Mouse (Mus musculus) forebrain, embryonic 13.5 days (tissue): ENCODE results near the gene Gm11555. TPM values are rescaled to one million over a fixed set of nuclear protein-coding genes. Genes with fewer than 3 reads are reported as not detected.
"Not testable (repeated sequence)": the region's sequence is repeated elsewhere in the genome, so short reads cannot be mapped to it uniquely, and the experiment has no call there.

ENCODE experiments used
- ATAC-seq: fragments of 200-750 bp; cut with Nextera tagmentation; 2 replicates; pipeline ENCODE4 v1.8.0; 2017
- H3K27ac ChIP-seq: fragments of 300-500 bp; sonication (generic); 2 replicates; pipeline ENCODE4 v1.5.1; 2015; ENCODE audit warnings: inconsistent platforms, mild to moderate bottlenecking, moderate library complexity
- H3K27me3 ChIP-seq: fragments of 300-500 bp; sonication (generic); 2 replicates; pipeline ENCODE4 v1.6.1; 2015; ENCODE audit warnings: mild to moderate bottlenecking, inconsistent platforms
- H3K36me3 ChIP-seq: fragments of 300-500 bp; sonication (generic); 2 replicates; pipeline ENCODE4 v1.6.1; 2015; ENCODE audit warnings: mild to moderate bottlenecking, inconsistent platforms; ENCODE audit not compliant: poor library complexity, severe bottlenecking
- H3K4me1 ChIP-seq: fragments of 300-500 bp; sonication (generic); 2 replicates; pipeline ENCODE4 v1.6.1; 2015; ENCODE audit warnings: inconsistent platforms
- H3K4me2 ChIP-seq: fragments of 300-500 bp; sonication (generic); 2 replicates; pipeline ENCODE4 v1.6.1; 2015; ENCODE audit warnings: inconsistent platforms, mild to moderate bottlenecking, moderate library complexity
- H3K4me3 ChIP-seq: fragments of 300-500 bp; sonication (generic); 2 replicates; pipeline ENCODE4 v1.5.1; 2015; ENCODE audit warnings: mild to moderate bottlenecking, inconsistent platforms
- H3K9ac ChIP-seq: fragments of 300-500 bp; sonication (generic); 2 replicates; pipeline ENCODE4 v1.6.1; 2015; ENCODE audit warnings: mild to moderate bottlenecking, inconsistent platforms
- H3K9me3 ChIP-seq: fragments of 300-500 bp; sonication (generic); replicated peaks from 2 replicates; pipeline ENCODE4 v1.6.1; 2016; ENCODE audit warnings: inconsistent platforms
- WGBS: fragments of 180-500 bp; shearing (Covaris S2); methylation state at CpG from one replicate; pipeline ENCODE4 v1.1.7; 2015; 5-methylcytosine and 5-hydroxymethylcytosine counted together
- polyA plus RNA-seq: library from polyadenylated mRNA; unstranded; fragments of >200 nt; fragmentation: Nextera tagmentation; extraction: Ambion mirVana; gene quantifications from 2 replicates; pipeline ENCODE4 v1.2.1, GENCODE M21; 2015

Gm11555 gene
- not detected in 2 replicates for polyA plus RNA-seq

DNA sequence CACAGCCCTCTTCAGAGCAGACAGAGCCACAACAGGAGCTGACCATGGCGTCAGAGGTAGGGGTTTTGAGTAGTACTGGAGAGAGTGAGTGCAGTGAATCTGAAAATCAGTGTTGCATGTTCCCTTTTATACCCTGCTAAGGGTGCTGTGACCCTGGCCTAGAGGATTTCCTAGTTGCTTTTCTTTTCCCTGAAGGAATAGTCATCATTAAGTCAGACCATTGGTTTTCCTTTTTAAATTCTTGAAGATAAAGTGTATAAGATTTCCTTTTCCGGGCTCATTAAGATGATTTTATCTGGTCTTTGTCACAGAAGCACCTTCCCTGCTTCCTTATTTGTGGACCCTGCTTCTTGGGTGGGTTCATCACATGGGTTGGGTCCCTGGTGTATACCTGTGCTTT lies at the start of gene Gm11555:
Gm11555 (minus strand) TSS at position 101 of the 400 bp plus-strand sequence.
- Histone ChIP-seq H3K27ac (no peak within 1 kb of the TSS), H3K9me3 (no peaks in the 10 kb centered on the region), H3K4me1 (no peaks in the 10 kb centered on the region), H3K4me2 (no peak within 1 kb of the TSS), H3K4me3 (no peak within 1 kb of the TSS), H3K9ac (no peak within 1 kb of the TSS), H3K27me3 (no peaks in the 10 kb centered on the region), H3K36me3 (no peaks in the 10 kb centered on the region)
- 88% methylated on average over 2 of the region's 2 CpGs for WGBS
- ATAC-seq = no peak

DNA sequence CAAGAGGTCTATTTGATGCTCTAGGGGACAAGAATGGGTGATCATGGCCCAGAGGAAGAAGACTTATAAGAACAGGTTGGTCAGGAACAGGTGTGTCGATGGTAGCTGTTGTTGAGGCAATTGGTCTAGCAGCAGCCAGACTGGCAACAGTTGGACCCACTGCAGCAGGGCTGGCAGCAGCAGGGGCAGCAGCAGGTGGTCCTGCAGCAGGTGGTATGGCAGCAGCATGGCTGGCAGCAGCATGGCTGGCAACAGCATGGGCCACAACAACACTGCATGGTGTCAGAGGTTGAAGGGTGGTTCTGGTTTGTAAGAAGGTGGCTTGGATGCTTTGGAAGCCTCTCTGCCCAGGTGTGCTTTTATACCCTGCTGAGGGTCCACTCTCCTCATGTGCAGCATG lies 40.4 kb upstream of the Gm11555 start, which contains the start of gene Gm14190:
Gm14190 (minus strand) TSS at position 278 of the 400 bp plus-strand sequence.
- Histone ChIP-seq H3K9me3 (no peaks in the 10 kb centered on the region), H3K4me3 (no peak within 1 kb of the TSS), H3K36me3 (no peaks in the 10 kb centered on the region), H3K9ac (no peak within 1 kb of the TSS), H3K27ac (no peak within 1 kb of the TSS), H3K4me2 (no peak within 1 kb of the TSS), H3K4me1 (no peaks in the 10 kb centered on the region), H3K27me3 (no peaks in the 10 kb centered on the region)
- ATAC-seq = no peak
- WGBS = 95% methylated on average over 1 of the region's 1 CpGs

DNA sequence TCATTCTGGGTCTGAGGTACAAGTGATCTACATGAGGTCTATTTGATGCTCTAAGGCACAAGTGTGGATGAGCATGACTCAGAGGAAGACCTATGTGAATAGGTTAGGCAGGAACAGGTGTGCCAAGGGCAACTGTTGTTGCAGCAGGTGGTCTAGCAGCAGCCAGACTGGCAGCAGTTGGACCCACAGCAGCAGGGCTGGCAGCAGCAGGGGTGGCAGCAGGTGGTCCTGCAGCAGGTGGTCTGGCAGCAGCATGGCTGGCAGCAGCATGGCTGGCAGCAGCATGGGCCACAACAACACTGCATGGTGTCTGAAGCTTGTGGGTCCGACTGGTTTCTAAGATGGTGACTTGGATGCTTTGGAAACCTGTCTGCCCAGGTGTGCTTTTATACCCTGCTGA lies 35.2 kb upstream of the Gm11555 start:
- 86% methylated on average over 1 of the region's 1 CpGs for WGBS
- ATAC-seq, H3K9ac ChIP-seq, H3K4me2 ChIP-seq, H3K27ac ChIP-seq, H3K9me3 ChIP-seq, H3K4me1 ChIP-seq, H3K36me3 ChIP-seq, H3K27me3 ChIP-seq, H3K4me3 ChIP-seq: not testable (repeated sequence)

DNA sequence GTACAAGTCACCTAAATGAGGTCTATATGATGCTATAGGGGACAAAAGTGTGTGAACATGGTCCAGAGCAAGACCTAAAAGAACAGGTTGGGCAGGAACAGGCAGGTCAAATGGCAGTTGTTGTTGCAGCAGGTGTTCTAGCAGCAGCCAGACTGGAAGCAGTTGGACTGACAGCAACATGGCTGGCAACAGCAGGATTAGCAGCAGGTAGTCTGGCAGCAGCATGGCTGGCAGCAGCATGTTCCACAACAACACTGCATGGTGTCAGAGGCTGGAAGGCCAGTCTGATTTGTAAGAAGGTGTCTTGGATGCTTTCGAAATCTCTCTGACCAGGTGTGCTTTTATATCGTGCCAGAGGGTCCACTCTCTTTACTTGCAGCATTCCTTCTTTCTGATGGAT lies 33.4 kb upstream of the Gm11555 start:
- no peak for ATAC-seq
- WGBS = 83% methylated on average over 2 of the region's 2 CpGs
- Histone ChIP-seq H3K27me3 (no peaks in the 10 kb centered on the region), H3K4me1 (no peaks in the 10 kb centered on the region), H3K4me2 (no peak overlapping the region), H3K36me3 (no peaks in the 10 kb centered on the region), H3K27ac (no peak overlapping the region), H3K9me3 (no peaks in the 10 kb centered on the region), H3K4me3 (no peak overlapping the region), H3K9ac (no peak overlapping the region)

DNA sequence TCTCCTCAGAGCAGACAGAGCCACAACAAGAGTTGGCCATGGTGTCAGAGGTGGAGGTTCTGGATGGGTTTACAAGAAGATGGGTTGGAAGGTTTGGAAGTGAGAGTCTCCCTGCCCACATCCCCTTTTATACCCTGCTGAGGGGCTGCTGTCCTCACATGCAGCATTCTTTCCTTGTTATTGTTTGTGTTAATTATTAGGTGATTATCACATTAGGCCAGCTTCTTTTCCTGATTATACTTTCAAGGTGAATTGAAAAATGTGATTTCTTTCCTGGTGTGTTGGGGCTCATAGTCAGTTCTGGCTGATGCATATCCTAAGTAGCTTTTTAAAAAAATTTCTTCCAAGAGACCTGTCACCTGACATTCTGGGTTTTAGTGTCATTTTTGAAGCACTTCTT lies 15.8 kb upstream of the Gm11555 start, which contains the start of gene Krtap4-6:
Krtap4-6 (minus strand) TSS at position 101 of the 400 bp plus-strand sequence.
- ATAC-seq = no peak
- no peaks in the 10 kb centered on the region for H3K9me3 ChIP-seq
- no peaks in the 10 kb centered on the region for H3K27me3 ChIP-seq
- no peaks in the 10 kb centered on the region for H3K4me1 ChIP-seq
- H3K9ac ChIP-seq = no peak within 1 kb of the TSS
- no peak within 1 kb of the TSS for H3K27ac ChIP-seq
- H3K36me3 ChIP-seq = no peaks in the 10 kb centered on the region
- no peak within 1 kb of the TSS for H3K4me2 ChIP-seq
- no peak within 1 kb of the TSS for H3K4me3 ChIP-seq

DNA sequence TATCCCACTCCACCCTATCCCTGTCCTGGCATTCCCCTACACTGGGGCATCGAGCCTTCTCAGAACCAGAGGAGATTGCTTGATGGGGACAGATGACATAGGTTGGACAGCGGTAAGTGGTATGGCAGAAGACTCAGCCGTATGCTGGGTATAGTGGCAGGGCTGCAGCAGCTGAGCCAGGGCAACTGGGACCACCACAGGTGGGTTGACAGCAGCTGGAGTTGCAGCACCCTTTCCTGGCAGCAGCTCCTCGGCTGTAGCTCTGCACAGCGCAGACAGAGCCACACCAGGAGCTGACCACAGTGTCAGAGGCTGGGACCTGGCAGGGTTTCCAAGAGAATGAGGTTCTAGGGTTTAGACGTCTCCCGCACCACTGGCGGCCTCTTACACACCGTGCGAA lies 12.8 kb upstream of the Gm11555 start:
- H3K9me3 ChIP-seq = no peaks in the 10 kb centered on the region
- no peaks in the 10 kb centered on the region for H3K4me1 ChIP-seq
- H3K4me3 ChIP-seq = no peak overlapping the region
- no peak overlapping the region for H3K27ac ChIP-seq
- no peak overlapping the region for H3K9ac ChIP-seq
- H3K4me2 ChIP-seq = no peak overlapping the region
- H3K36me3 ChIP-seq = no peaks in the 10 kb centered on the region
- 93% methylated on average over 10 of the region's 10 CpGs for WGBS
- no peak for ATAC-seq
- H3K27me3 ChIP-seq = no peaks in the 10 kb centered on the region

DNA sequence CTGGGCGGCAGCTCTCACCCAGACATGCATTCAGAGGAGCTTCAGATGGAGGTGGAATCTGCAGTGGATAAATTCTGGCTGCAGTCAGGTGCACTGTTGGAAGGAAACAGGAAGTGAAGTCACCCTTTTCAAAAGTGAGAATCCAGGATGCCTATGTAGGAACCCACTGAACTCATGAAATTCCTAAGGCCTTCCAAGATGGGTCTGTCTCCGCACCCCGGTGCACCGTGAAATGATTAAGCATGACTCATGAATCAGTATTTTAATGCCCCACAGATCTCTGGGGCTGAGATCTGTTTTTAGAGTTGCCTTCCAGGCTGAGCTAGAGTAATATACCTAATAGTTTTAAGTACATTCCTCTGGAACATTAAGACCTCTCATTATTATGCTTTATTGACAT lies 9.2 kb upstream of the Gm11555 start:
- H3K36me3 ChIP-seq = no peaks in the 10 kb centered on the region
- H3K27ac ChIP-seq = no peak overlapping the region
- no peak overlapping the region for H3K4me2 ChIP-seq
- WGBS = 89% methylated on average over 4 of the region's 4 CpGs
- H3K4me3 ChIP-seq = no peak overlapping the region
- H3K9ac ChIP-seq = no peak overlapping the region
- no peaks in the 10 kb centered on the region for H3K9me3 ChIP-seq
- no peaks in the 10 kb centered on the region for H3K4me1 ChIP-seq
- no peak for ATAC-seq
- no peaks in the 10 kb centered on the region for H3K27me3 ChIP-seq

DNA sequence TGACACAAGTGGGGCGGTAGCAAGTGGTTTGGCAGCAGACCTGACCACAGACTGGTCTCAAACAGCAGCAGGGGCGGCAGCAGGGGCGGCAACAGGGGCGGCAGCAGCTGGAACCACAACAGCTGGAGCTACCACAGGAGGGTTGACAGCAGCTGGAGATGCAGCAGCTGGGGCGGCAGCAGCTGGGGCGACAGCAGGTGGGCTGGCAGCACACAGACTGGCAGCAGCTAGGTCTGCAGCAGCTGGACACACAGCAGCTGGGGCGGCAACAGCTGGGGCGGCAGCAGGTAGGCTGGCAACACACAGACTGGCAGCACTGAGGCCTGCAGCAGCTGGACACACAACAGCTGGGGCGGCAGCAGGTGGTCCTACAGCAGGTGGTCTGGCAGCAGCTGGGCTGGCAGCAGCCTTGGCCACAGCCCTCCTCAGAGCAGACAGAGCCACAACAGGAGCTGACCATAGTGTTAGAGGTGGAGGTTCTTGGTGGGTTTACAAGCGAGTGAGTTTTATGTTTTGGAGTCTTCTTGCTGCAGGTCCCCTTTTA lies 8.5 kb upstream of the Gm11555 start, which contains the start of gene Gm11563:
Gm11563 (minus strand) TSS at position 494 of the 544 bp plus-strand sequence.
- ATAC-seq, H3K36me3 ChIP-seq, H3K4me2 ChIP-seq, H3K4me3 ChIP-seq, H3K9ac ChIP-seq, H3K9me3 ChIP-seq, H3K4me1 ChIP-seq, H3K27me3 ChIP-seq, H3K27ac ChIP-seq: not testable (repeated sequence)
- 68% methylated on average over 10 of the region's 10 CpGs for WGBS

DNA sequence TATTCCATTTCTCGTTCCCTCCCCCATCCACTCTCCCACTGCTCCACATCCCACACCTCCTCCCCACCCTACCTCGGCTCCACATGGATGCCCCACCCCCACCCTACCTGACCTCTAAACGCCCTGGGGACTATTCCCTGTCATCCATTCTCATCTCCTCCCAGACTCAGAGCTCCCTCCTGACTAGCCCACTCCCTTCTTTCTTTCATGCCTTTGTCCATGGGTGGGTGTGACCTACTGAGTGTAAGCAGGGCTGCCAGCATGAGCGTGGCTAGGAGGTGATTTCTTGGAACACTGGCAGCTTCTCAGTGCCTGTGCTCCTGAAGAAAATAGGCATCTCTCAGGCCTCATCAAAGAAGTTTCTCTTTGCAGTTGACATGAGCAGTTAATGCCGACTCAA lies 7.0 kb upstream of the Gm11555 start:
- Histone ChIP-seq H3K4me1 (no peaks in the 10 kb centered on the region), H3K27me3 (no peaks in the 10 kb centered on the region), H3K27ac (no peak overlapping the region), H3K36me3 (no peaks in the 10 kb centered on the region), H3K9ac (no peak overlapping the region), H3K9me3 (no peaks in the 10 kb centered on the region), H3K4me3 (no peak overlapping the region), H3K4me2 (no peak overlapping the region)
- ATAC-seq = no peak
- 47% methylated on average over 5 of the region's 5 CpGs for WGBS

DNA sequence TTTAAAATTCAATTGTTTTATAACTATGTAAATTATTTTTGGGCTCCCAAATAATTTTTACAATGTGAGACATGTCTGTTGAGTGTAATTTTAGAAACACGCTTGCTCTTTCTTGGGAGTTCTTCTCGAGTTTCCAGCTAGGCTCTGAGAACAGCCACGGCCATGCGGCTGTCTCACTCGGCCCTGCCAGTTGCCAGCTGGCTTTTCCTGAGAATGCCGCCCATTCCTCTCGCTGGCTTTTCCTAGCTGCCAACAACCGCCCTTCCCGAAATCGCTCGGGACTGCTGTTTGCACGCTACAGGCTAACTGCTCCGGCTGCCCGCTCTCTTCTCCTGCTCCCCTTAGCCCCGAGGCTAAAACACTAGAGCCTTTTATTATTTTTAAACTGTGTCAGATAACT lies 3.6 kb downstream of the Gm11555 start:
- Histone ChIP-seq H3K4me3 (no peak overlapping the region), H3K27me3 (no peaks in the 10 kb centered on the region), H3K9me3 (no peaks in the 10 kb centered on the region), H3K4me1 (no peaks in the 10 kb centered on the region), H3K9ac (no peak overlapping the region), H3K36me3 (no peaks in the 10 kb centered on the region), H3K27ac (no peak overlapping the region), H3K4me2 (no peak overlapping the region)
- WGBS = 89% methylated on average over 15 of the region's 15 CpGs
- no peak for ATAC-seq

DNA sequence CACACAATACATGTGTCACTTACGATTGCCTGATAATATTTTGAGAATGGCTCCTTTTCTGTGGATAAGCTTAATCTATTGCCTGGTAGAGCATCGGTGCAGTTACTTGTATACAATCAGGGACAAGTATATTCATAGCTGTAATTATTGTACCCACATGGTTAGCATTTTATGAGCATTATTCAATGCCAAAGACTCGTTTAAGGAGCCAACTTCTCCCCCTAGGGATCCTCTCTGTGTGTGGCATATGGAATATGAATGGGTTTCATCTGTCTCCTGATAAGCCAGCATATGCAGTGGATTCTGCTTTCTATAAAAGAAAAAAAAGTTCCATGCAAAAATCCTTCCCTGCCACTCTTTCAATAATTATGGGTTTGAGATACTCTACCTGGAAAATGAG lies 5.7 kb downstream of the Gm11555 start:
- ATAC-seq = no peak
- Histone ChIP-seq H3K4me1 (no peaks in the 10 kb centered on the region), H3K27ac (no peak overlapping the region), H3K9me3 (no peaks in the 10 kb centered on the region), H3K27me3 (no peaks in the 10 kb centered on the region), H3K4me2 (no peak overlapping the region), H3K9ac (no peak overlapping the region), H3K36me3 (no peaks in the 10 kb centered on the region), H3K4me3 (no peak overlapping the region)
- 72% methylated on average over 3 of the region's 3 CpGs for WGBS

DNA sequence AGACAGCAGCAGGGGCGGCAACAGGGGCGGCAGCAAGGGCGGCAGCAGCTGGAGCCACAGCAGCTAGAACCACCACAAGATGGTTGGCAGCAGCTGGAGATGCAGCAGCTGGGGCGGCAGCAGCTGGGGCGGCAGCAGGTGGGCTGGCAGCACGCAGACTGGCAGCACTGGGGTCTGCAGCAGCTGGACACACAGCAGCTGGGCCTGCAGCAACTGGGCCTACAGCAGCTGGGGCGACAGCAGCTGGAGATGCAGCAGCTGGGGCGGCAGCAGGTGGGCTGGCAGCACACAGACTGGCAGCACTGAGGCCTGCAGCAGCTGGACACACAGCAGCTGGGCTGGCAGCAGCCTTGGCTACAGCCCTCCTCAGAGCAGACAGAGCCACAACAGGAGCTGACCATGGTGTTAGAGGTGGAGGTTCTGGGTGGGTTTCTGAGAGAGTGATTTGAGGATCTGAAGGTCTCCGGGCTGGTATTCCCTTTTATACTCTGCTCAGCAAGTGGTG lies 6.3 kb downstream of the Gm11555 start, which contains the start of gene Krtap4-7:
Krtap4-7 (minus strand) TSS at position 455 of the 505 bp plus-strand sequence.
- not testable (repeated sequence) for H3K27ac ChIP-seq, H3K4me2 ChIP-seq, H3K9ac ChIP-seq, H3K36me3 ChIP-seq, H3K4me1 ChIP-seq, ATAC-seq, H3K9me3 ChIP-seq, H3K4me3 ChIP-seq, H3K27me3 ChIP-seq
- 80% methylated on average over 8 of the region's 9 CpGs for WGBS

DNA sequence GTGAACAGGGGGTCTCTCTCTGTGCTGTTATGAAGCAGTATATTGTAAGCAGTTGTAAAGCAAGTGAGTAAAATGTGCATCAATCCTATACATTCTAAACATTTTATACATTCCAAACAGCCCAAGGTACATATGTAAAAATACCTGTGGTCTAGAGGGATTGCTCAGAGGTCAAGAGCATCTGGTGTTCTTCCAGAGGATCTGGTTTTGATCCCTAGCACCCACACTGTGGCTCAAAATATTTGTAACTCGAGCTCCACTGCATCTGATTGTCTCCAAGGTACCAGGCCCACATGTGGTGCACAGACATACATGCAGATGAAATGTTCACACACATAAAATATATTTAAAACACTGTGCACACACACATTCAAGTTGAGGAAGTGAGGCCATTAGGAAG lies 9.1 kb downstream of the Gm11555 start:
- H3K36me3 ChIP-seq = no peaks in the 10 kb centered on the region
- H3K4me2 ChIP-seq = no peak overlapping the region
- ATAC-seq = no peak
- no peaks in the 10 kb centered on the region for H3K9me3 ChIP-seq
- no peak overlapping the region for H3K9ac ChIP-seq
- 30% methylated on average over 1 of the region's 1 CpGs for WGBS
- H3K4me3 ChIP-seq = no peak overlapping the region
- H3K27ac ChIP-seq = no peak overlapping the region
- no peaks in the 10 kb centered on the region for H3K27me3 ChIP-seq
- H3K4me1 ChIP-seq = no peaks in the 10 kb centered on the region
